Mouse (Mus musculus) layer of hippocampus, adult 6 months (tissue): ENCODE data around the gene Zfp36l2. TPM values are rescaled to one million over a fixed set of nuclear protein-coding genes. Genes with fewer than 3 reads are reported as not detected.

Experiments
- long read RNA-seq, 2 experiments: library from polyadenylated mRNA; unstranded; transcript quantifications; one replicate each; pipeline ENCODE4 v2.0.0; 2019 to 2020
- polyA plus RNA-seq: library from polyadenylated mRNA; unstranded; fragments of <200 nt; fragmentation: Nextera tagmentation; gene quantifications from 2 replicates; pipeline ENCODE4 v1.2.3, GENCODE M21; 2021

Zfp36l2 gene
- polyA plus RNA-seq: 4.2 and 6.7 TPM in 2 replicates
- long read RNA-seq, experiment 1, partial matches to known transcripts: 0 of 9 reads
- long read RNA-seq, experiment 1, other reads (novel, unspliced or antisense): 9 of 9 reads
- long read RNA-seq, experiment 2, partial matches to known transcripts: 0 of 9 reads
- long read RNA-seq, experiment 2, other reads (novel, unspliced or antisense): 7 of 9 reads

GRCm38 (mm10) chr17:84187727-84188373, at the start of gene Zfp36l2:
TSS of gene Zfp36l2 (minus strand) at chr17:84187947.

